10 mouse cellular contexts compared by ENCODE assay signal in genomic region chr13:104918663-104919062, GRCm38 (mm10). TPM values are rescaled to one million over a fixed set of nuclear protein-coding genes. Genes with fewer than 3 reads are reported as not detected.
A peak's percentile ranks its signal among the peaks of the same experiment; 100 is the strongest.
DNase-seq lines count a peak whose midpoint lies in the region; ATAC-seq lines count a peak whose summit lies in the region.
"Had no signal": no experiment of that assay in that cellular context is flagged by ENCODE, and none has a peak within 500 bp of the region (broad histone marks: within the 10 kb centered on the region; RNA-seq: fewer than 3 reads in every experiment).

No protein-coding gene starts in this region.

- 0 out of 2 replicates have a peak, but pooled peaks cover 2% of the 10 kb centered on the region for H3K4me1 ChIP-seq in midbrain, embryonic 15.5 days

- H3K4me2 ChIP-seq in midbrain, embryonic 15.5 days = no peak overlapping the region
- H3K4me2 ChIP-seq: hindbrain, embryonic 14.5 days; neural tube, embryonic 15.5 days had no signal

- no peaks in the 10 kb centered on the region for H3K27me3 ChIP-seq in midbrain, embryonic 15.5 days (replicated peaks)
- H3K27me3 ChIP-seq: neural tube, embryonic 15.5 days had no signal

- WGBS in midbrain, embryonic 15.5 days = 80% methylated on average over 16 of the region's 16 CpGs

- no peaks in the 10 kb centered on the region for H3K9me3 ChIP-seq in midbrain, embryonic 15.5 days
- H3K9me3 ChIP-seq: neural tube, embryonic 15.5 days had no signal

- no peak overlapping the region for H3K9ac ChIP-seq in midbrain, embryonic 15.5 days
- H3K9ac ChIP-seq: hindbrain, embryonic 14.5 days; neural tube, embryonic 15.5 days had no signal

- H3K27ac ChIP-seq in midbrain, embryonic 15.5 days = no peak overlapping the region
- H3K27ac ChIP-seq: hindbrain, embryonic 14.5 days; neural tube, embryonic 15.5 days had no signal

- ATAC-seq in midbrain, embryonic 15.5 days (replicated peaks) = no peak

- no peaks in the 10 kb centered on the region for H3K36me3 ChIP-seq in midbrain, embryonic 15.5 days (replicated peaks)
- H3K36me3 ChIP-seq: neural tube, embryonic 15.5 days had no signal

- no peak overlapping the region for H3K4me3 ChIP-seq in midbrain, embryonic 15.5 days
- H3K4me3 ChIP-seq: neural tube, embryonic 15.5 days had no signal

- DNase-seq in cerebellum, postnatal 10 days = peak; percentile 16 to 33
- DNase-seq in cerebellum, postnatal 36 days = no peak
- peak; percentile 19 for DNase-seq in lung, postnatal 14 days
- no peak for DNase-seq in lung, adult 18-20 months
- peak; percentile 42 for DNase-seq in embryo, embryonic 11 days
- DNase-seq in thymus, postnatal 25 days = peak; percentile 25
- no peak for DNase-seq in right cerebral cortex, postnatal 25 days

RNA-seq across cellular contexts. Expression of gene Shisal2b, which starts 55.0 kb away (rescaled TPM):
- polyA plus RNA-seq in midbrain, embryonic 15.5 days (2015; fragmentation: Nextera tagmentation; extraction: Ambion mirVana) = 1.9 and 2.5 TPM in 2 replicates

Comparison
In these comparisons a context has a peak if more than half of its experiments do, and no peak if none do; other contexts are left out.
1. DNase-seq: peak in cerebellum, postnatal 10 days (2 of 2), lung, postnatal 14 days (single experiment), embryo, embryonic 11 days (single experiment) and thymus, postnatal 25 days (single experiment); none in cerebellum, postnatal 36 days (0 of 2), lung, adult 18-20 months (0 of 2) and right cerebral cortex, postnatal 25 days (single experiment).